Mouse (Mus musculus): Measurements from ENCODE around the gene Grin2c. TPM values are rescaled to one million over a fixed set of nuclear protein-coding genes. Genes with fewer than 3 reads are reported as not detected.
A peak's percentile ranks its signal among the peaks of the same experiment; 100 is the strongest.

Gene Grin2c
- total RNA-seq, 4 experiments from 2014 or later: 2.2 to 32.8 (median 13.6) TPM

GRCm38 (mm10) chr11:115264136-115264861 is 2.7 kb downstream of the Grin2c start:
- no peak for DNase-seq

- no peak for DNase-seq
Measured at GRCm38 (mm10) chr11:115262954-115263353, 4.1 kb downstream of the Grin2c start.

GRCm38 (mm10) chr11:115259134-115259533 is 7.9 kb downstream of the Grin2c start:
- DNase-seq: no peak

- DNase-seq: no peak
Measured at GRCm38 (mm10) chr11:115257775-115258510, 9.1 kb downstream of the Grin2c start.

- no peak for DNase-seq
Measured at GRCm38 (mm10) chr11:115251258-115251657, 15.8 kb downstream of the Grin2c start.

- DNase-seq: no peak
Measured at GRCm38 (mm10) chr11:115250405-115251090, 16.5 kb downstream of the Grin2c start.

GRCm38 (mm10) chr11:115249721-115250404 is 17.2 kb downstream of the Grin2c start:
- no peak for DNase-seq

GRCm38 (mm10) chr11:115247945-115248344 is 19.1 kb downstream of the Grin2c start:
- DNase-seq: no peak

GRCm38 (mm10) chr11:115247240-115247639 is 19.8 kb downstream of the Grin2c start:
- no peak for DNase-seq

- no peak for DNase-seq
Measured at GRCm38 (mm10) chr11:115246386-115246785, 20.7 kb downstream of the Grin2c start.

GRCm38 (mm10) chr11:115244840-115245239 is 22.2 kb downstream of the Grin2c start:
- DNase-seq: no peak

- no peak for DNase-seq
Measured at GRCm38 (mm10) chr11:115243783-115244182, 23.3 kb downstream of the Grin2c start.

GRCm38 (mm10) chr11:115242746-115243145 is 24.3 kb downstream of the Grin2c start:
- no peak for DNase-seq

- DNase-seq: peak; percentile 27
Measured at GRCm38 (mm10) chr11:115241402-115241801, 25.6 kb downstream of the Grin2c start.

GRCm38 (mm10) chr11:115236570-115236969 is 30.5 kb downstream of the Grin2c start:
- DNase-seq: no peak

- peak; percentile 51 for DNase-seq
Measured at GRCm38 (mm10) chr11:115234320-115235044, 32.6 kb downstream of the Grin2c start.

GRCm38 (mm10) chr11:115233526-115234290 is 33.3 kb downstream of the Grin2c start:
- no peak for DNase-seq

- DNase-seq: no peak
Measured at GRCm38 (mm10) chr11:115232889-115233288, 34.2 kb downstream of the Grin2c start.

- no peak for DNase-seq
Measured at GRCm38 (mm10) chr11:115231924-115232323, 35.1 kb downstream of the Grin2c start.

- DNase-seq: no peak
Measured at GRCm38 (mm10) chr11:115231168-115231915, 35.7 kb downstream of the Grin2c start.
